Mouse (Mus musculus) adrenal gland, adult 18-20 months (tissue): ENCODE data around the gene Ppm1m. TPM values are rescaled to one million over a fixed set of nuclear protein-coding genes. Genes with fewer than 3 reads are reported as not detected.
A peak's percentile ranks its signal among the peaks of the same experiment; 100 is the strongest.

ENCODE experiments used
- DNase-seq, 2 experiments: peaks; one replicate each; pipeline ENCODE4 v3.0.0; 2021 to 2022; ENCODE audit warnings: low spot score in 2 of 2
- long read RNA-seq, 2 experiments: library from polyadenylated mRNA; stranded (forward); transcript quantifications; one replicate each; pipeline ENCODE4 v2.0.0; 2021
- total RNA-seq, 2 experiments: library from RNA; stranded (reverse); gene quantifications; 1 replicate in 1 of 2; 2 replicates in 1 of 2; pipeline ENCODE4 v1.2.3; 2021

The Ppm1m gene
- 100 to 1,000 TPM; 105 to 110 TPM for total RNA-seq
- long read RNA-seq, experiment 1, transcript Ppm1m-203 (10 exons, 1,846 nt) = major isoform, 86 of 102 reads
- long read RNA-seq, experiment 1, partial matches to known transcripts = 2 of 102 reads
- long read RNA-seq, experiment 1, other reads (novel, unspliced or antisense) = 14 of 102 reads
- long read RNA-seq, experiment 2, transcript Ppm1m-203 (10 exons, 1,846 nt) = major isoform, 246 of 294 reads
- long read RNA-seq, experiment 2, partial matches to known transcripts = 17 of 294 reads
- long read RNA-seq, experiment 2, other reads (novel, unspliced or antisense) = 31 of 294 reads

DNA sequence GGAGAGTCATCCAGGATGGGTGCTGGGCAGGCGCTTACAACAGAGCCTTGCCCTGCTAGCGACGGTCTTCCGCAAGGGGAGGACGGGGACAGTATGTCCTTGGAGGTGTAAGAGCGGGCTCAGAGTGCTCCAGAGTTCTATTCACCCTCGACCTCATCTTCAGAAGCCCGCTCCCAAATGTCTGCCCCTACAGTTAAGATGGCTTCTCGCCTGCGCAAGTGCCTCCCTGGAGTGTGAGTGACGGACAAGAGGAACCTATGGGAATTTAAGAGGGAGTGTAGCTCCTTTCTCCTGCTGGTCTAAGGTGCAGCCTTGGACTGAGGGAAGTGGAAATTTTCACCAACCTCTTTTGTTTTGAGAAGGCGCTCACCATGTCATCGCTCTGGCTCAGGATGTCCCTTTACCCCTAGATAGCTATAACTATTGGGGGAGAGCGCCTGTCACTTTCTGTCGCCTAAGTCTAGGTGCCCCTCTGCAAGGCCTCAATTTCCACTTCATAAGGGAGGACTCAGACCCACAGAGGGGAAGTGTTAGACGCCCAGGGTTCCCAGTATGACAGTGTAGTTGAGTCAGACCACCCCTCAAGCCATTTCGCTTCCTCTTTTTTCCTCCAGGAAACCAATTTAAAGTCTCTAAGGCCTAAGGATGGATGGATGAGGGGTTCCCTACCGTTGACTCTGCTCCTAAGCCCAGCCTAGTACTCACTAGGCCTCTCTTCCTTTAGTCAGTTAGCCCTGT, at the start of gene Ppm1m:
TSS of gene Ppm1m (minus strand) at position 212 of the 738 bp plus-strand sequence.
- DNase-seq = no peak

DNA sequence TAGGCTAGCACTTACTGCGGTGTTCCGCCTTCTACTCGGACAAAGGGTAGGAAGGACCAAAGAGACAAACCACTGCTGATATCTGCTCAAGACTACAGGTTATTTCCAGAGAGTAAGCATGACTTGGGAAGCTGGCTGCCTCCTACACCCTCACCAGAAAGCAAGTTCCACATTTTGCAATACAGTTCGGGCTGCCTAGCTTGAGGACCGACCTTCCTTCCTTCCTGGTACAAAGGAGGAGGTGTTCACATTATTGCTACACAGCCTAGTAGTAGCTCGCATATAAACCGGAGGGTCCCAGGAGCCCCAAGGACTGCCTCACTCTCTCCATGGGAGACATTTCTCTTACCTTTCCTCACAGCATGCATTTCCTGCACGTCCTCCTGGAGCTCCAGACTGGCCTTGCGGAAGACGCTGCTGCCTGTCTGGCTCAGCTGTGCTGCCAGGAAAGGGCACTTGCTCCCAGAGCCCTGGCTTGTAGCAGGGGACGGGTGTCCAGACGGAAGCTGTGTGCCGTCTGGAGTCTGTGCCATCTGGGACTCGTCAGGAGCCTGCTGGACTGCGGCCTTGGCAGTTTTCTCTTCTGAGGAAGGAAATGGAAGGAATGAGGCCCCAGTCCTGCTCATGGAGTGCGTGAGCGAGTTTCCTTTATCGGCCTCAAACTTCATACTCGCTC, 43.4 kb upstream of the Ppm1m start:
- peak in 1 of 2 experiments; percentile 53 for DNase-seq

DNA sequence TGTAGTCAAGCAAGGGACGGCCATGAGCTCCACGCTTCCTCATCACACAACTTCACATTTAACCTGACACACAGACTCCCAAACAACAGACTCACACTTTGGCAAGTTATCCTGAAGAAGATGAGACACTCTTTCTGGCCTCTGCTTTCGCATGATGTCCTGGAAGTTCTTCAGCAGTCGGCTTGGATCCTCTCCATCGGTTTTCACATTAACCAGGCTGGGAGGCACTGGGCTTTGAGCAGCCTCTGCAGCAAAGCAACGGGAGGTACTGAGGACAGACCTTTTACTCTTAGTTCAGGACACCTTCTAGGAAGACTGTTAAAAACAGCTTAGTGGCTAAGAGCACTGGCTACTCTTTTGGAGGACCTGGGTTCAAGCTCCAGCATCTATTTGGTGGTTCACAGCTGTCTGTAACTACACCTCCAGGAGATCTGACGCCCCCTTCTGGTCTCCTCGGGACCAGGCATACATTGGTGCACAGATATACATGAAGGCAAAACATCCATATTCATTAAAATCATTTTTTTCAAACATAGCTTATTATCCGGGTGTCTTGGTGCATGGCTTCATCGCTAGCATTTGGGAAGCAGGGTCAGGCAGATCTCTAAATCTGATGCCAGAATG, 42.1 kb upstream of the Ppm1m start:
- DNase-seq = no peak

DNA sequence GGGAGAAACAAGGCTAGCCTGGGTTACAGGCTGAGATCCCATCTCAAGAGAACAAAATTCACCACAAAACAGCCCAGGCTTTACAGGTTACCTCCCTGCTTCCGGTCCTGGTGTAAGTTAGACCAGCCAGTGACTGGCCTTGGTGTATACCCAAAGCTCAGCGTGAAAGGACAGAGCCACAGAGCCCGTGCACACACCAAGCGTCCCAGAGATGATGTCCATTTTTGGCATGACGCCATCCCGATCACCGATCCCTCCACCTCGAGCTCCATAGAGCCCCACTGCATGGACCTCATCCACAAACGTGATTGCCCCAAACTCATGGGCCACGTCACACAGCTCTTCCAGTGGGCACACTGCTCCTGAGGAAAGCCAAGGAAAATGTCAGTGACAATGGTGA, 38.3 kb upstream of the Ppm1m start:
- no peak for DNase-seq

DNA sequence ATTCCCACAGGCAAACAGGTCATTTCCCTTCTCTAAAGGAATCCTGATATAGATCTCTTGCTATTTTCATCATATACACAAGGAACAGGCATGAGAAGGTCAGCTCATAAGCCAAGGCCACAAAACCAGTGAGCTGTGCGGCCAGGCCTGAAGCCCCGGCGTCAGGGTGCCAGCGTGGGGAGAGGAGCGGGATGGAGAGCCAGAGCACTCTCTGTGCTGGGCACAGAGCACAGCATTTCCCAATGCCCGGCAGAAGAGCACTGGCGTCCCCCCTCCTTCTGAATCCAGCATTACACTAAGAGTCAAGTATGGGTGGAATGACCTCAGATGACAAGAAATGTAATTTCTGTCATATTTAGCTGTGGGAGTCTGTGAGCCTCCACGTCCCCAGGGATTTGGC, 37.9 kb upstream of the Ppm1m start:
- no peak for DNase-seq

DNA sequence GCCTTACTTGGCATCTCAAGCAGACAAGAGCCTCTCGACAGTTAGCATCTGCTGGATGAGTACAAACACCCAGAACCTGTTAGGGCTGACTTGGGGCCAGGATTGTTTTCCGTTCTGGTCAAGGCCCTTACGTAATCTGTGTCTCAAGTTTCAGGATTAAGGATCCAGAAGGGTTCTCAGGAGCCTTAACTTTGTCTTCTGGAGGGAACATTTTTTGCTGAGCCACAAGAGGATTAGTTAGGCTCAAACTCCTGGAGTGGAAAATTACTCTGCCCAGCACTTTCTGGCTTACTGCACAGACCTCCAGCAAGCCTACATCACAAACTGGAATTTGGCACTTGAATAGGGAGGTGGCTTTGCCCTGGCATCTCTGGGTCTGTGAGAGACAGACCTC, 37.3 kb upstream of the Ppm1m start:
- no peak for DNase-seq

DNA sequence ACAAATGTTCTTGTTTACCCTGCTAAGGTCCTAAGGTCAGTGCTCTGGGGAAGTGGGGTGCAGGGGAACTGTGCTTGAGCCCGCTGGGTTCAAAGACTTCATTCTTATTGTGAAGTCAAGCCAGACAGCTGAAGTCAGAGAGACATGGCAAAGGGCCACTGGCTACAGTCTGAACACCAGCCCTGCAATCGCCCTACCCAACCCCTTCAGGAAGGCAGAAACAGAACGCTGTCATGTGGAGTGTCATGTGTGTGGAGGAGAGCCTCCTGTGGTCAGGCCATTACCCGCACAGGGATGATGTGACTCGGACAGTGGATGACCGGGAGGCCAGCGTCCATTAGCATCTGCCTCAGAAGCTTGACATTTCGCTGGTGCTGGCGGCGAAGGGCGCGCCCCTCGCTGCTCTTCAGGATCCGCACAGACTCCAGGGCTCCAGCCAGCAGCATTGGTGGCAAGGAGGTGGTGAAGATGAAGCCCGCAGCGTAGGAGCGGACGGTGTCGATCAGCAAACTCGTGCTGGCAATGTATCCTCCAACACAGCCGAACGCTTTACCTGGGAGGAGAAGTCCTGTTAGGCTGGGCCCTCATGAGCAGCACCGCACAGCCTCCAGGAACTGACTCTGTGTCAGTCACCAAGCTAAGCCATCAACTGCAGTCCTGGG, 36.7 kb upstream of the Ppm1m start:
- no peak for DNase-seq

DNA sequence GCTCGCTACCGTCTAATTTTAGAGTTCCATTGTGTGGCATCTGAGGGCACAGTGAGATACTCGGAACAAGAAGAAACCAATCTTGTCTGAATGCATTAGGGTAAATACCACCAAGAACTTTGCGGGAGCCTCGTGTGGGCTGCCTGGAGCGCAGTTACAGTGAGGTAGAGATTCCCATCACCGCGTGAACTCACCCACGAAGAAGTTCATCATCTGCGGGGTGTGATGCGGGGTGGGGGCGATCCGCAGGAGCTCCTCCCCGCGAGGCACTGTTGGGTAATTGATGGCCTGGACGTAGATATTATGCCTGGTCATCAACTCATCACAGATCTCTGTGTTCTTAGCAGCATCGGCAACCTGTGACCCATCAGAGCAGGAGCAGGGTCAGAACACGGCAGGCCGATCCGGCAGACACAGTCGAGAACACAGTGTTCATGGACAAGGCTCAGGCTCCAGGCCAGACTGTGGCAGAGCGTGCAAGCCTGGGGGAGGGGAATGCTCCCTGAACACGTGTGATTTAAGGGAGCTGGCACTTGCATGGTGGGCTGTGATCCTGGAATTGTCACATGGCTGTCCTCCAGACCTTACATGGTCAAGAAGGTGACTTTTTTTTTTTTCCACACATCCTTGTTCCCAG, 35.8 kb upstream of the Ppm1m start:
- DNase-seq = no peak

DNA sequence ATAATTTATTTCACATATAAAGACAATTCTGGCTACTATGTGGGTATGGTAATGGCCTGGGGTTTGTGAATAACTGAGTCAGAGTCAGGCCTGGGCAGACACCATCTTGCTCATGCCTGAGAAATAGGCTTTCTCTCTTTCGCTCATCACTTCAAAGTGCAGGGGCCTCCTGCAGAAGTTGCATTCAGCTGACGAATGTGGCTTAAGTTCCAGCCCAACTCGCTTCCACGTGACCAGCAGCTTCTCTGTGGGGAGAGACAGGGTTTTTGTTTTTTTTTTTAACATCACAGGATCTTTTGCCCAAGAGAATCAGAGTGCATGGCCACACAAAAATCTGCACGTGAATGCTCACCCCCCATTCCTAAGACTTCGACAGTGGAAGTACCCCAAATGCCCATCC, 34.4 kb upstream of the Ppm1m start:
- DNase-seq = no peak

DNA sequence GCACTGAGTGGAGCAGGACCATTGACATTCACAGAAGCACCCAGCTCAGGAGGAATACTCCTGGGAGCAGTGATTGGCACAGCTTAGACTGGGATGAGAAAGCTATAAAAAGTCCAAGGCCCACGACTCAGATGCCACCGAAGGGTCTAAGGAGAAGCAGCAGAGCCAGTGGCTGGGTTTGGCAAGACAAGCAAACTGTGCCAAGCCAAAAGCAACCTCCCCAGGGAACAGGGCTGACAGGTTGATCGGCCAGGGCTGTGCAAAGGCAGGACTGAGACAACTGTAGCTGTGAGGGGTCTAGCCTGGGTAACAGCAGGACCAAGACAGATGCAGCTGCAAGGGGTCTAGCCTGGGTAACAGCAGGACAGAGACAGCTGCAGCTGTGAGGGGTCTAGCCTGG, 33.4 kb upstream of the Ppm1m start:
- DNase-seq = no peak

DNA sequence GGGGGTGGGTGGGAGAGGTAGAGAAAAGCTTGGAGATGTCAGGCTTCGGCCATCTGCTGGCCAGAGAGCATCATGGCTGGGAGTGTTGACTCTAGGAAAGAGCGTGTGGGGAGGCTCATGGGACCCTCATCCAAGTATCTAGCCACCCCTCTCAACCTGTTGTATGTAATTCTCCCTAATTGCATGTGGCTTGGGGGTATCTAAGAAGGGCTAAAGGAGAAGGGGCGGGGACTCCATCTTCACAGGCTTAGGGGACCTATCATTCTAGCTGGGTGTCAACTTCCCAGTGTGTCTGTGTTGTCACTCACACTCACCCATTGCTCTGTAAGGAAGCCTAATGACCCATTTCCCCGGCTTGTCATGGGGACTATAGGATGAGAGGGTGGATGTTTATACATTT, 32.3 kb upstream of the Ppm1m start:
- DNase-seq = no peak

DNA sequence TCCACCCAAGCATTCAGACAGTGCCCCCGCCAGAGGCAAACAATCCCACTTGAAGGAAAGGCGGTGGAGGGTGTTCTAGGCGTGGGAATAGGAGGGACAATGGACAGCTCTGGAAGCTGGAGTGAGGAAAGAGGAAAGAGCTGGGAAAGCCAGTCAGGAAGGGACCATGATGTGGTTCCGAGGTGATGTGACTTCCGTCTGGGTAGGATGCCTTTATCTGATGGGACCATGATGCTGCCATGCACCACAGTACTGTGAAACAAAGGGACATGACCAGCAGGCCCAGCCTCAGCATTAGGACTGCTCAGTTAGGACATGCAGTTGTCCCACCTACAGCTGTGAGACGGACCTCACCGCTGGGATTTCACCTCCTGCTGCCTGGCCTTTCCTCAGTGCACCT, 31.7 kb upstream of the Ppm1m start:
- DNase-seq = no peak

DNA sequence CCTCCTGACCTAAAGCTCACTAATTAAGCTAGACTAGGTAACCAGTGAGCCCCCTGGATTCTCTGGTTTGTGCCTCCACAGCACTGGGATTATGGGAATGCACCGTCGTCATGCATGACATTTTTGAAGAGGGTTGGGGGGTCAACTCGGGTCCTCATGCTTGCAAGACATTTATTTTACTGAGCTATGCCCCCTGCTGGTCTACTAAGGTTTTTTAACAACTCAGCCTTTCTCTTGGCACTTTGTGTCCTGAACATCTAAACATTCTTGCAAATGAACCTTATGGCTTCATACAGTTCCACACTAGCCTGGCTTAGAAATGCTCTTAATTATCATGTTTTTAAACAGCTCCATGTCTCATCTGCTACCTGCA, 31.2 kb upstream of the Ppm1m start:
- no peak for DNase-seq

DNA sequence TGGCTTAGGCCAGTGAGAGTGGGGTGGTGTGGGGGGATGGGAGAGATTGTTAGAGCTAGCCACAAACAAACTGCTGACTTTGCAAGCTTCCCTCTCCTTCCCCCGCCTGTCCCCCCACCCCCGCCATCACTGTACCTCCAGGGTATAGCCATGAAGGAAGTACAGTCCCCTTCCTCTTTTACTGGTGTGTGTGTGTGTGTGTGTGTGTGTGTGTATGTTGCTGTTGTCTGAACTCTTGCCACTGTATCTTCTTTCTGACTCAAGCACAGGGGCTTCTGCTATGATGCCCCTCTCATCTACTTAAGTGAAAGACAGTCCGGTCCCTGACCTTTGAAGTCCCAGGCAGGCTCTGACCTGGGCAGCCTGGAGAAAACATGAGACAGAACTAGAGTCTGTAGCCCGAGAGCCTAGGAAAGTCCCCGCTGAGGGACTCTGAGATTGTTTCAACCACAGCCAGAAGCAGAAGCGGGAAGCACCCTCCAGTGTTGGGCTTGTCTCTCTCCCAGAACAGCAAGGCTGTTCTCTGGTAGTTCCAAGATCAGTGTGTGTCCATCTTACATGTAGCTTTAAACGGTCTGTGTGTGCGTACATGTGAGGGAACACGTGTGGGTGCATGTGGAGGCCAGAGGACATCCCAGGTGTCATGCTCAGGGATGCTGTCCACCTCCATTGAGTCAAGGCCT, 30.6 kb upstream of the Ppm1m start:
- no peak for DNase-seq

DNA sequence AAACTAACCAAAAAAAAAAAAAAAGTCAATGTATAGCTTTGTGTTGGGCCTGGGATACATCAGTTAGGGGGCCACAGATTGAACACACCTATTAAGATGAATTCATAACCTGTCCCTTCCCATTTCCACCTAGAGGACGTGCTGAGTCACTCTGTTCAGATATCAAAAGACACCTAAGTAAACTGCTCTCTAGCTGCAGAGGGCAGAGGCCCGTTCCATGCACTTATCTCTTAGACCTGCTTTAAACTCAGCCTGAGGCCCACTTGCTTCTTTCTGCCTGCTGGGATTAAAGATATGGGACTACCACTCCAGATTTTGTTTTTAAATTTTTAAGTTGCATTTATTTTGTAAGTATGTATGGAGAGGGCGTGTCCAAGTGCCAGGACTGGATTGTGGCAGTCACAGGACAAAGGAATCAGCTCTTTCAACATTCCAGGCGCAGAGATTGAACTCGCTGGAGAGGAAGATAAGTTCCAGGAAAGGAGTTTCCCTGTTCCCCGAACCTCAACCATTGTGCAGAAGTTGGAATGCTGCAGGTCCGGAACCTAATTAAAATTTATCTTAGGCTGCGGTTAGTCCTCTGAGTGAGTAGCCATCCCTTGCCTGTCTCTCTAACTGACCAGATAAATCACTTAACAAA, 28.4 kb upstream of the Ppm1m start:
- DNase-seq = no peak

DNA sequence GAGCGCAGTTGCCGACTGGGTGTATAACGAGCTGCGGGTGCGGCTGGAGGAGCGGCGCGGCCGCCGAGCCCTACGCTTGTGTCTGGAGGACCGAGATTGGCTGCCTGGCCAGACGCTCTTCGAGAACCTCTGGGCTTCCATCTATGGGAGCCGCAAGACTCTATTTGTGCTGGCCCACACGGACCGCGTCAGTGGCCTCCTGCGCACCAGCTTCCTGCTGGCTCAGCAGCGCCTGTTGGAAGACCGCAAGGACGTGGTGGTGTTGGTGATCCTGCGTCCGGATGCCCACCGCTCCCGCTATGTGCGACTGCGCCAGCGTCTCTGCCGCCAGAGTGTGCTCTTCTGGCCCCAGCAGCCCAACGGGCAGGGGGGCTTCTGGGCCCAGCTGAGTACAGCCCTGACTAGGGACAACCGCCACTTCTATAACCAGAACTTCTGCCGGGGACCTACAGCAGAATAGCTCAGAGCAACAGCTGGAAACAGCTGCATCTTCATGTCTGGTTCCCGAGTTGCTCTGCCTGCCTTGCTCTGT, 26.7 kb upstream of the Ppm1m start:
- DNase-seq = no peak

DNA sequence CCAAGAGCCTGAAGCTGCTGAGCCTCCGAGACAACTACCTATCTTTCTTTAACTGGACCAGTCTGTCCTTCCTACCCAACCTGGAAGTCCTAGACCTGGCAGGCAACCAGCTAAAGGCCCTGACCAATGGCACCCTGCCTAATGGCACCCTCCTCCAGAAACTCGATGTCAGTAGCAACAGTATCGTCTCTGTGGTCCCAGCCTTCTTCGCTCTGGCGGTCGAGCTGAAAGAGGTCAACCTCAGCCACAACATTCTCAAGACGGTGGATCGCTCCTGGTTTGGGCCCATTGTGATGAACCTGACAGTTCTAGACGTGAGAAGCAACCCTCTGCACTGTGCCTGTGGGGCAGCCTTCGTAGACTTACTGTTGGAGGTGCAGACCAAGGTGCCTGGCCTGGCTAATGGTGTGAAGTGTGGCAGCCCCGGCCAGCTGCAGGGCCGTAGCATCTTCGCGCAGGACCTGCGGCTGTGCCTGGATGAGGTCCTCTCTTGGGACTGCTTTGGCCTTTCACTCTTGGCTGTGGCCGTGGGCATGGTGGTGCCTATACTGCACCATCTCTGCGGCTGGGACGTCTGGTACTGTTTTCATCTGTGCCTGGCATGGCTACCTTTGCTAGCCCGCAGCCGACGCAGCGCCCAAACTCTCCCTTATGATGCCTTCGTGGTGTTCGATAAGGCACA, 26.1 kb upstream of the Ppm1m start:
- no peak for DNase-seq

DNA sequence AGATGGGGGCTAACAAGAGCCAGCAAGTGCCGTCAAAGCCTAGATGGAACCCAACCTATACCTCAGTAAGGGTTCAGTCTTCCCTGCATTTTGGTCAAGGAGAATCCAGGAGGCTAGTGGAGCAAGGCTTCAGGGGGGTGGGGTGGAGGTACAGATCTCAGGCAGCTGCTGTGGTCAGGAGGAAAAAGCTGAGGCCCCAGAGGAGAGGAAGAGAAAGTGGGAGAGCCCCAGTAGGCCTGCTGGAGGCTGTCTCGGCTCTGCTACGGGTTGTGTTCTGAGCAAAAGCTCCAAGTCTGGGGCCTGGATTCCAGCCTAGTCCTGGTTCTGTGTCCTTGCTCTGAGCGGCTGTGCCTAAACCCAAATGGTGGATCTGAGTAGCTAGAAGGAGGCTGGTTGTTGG, 23.4 kb upstream of the Ppm1m start:
- DNase-seq = no peak

DNA sequence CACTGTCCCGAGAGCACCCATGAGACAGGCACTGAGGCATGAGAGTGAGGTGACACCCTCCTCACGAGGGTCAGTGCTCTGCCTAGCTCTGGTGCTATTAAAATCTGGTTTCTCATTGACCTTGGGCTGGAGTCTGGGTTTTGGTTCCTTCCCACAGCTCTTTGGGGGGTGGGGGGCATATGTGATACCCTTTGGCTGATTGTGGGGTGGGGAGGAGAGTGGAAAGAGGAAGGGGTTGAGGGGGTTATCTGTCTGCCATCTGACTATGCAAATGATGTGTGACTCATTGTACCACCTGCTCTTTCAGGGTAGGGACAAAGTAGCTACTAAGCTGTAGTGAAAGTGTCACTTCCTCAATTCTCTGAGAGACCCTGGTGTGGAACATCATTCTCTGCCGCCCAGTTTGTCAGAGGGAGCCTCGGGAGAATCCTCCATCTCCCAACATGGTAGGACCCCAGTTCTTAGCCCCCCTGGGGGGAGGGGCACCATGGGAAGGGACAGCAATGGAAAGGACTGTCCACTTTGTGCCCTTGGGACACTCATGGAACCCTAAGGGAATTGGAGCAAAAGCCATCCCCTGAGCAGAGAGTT, 22.8 kb upstream of the Ppm1m start, which contains the start of gene Tlr9:
TSS of gene Tlr9 (plus strand) at position 338 of the 591 bp plus-strand sequence.
- no peak for DNase-seq
